Mouse (Mus musculus): Measurements from ENCODE around the gene Msh5.

The Msh5 gene

DNA sequence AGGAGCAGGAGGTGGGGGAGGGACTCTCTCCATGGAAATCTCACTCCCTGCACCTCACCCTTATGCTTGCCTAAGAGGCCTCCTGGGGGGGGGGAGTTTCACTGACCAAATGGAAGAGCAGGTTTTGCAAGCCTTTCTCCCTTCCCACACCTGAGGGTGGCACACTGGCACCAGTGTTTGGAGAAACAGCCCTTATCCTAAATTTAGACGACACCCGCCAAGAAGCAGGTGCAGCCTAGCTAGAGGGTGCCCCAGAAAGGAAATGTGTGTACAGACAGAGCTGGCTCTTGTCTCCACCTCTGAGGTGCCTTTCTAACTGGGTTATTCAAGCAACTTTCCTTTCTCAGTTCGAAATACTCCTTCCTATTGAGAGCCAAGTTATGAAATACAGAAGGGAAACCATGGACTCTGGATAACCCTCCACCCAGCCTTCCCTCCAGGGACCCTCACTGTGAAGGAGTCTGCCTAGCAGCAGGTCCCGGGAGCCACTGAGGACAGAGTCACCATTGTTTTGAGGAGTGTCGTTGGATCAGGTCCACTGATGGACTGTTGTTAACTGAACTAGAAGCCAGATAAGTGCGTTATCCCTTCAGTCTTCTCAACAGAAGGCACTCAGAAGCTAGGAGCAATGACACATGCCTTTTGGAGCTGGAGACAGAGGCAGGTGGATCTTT is 24.1 kb upstream of the Msh5 start:
- DNase-seq (ENCODE audit: low spot score): no peak

DNA sequence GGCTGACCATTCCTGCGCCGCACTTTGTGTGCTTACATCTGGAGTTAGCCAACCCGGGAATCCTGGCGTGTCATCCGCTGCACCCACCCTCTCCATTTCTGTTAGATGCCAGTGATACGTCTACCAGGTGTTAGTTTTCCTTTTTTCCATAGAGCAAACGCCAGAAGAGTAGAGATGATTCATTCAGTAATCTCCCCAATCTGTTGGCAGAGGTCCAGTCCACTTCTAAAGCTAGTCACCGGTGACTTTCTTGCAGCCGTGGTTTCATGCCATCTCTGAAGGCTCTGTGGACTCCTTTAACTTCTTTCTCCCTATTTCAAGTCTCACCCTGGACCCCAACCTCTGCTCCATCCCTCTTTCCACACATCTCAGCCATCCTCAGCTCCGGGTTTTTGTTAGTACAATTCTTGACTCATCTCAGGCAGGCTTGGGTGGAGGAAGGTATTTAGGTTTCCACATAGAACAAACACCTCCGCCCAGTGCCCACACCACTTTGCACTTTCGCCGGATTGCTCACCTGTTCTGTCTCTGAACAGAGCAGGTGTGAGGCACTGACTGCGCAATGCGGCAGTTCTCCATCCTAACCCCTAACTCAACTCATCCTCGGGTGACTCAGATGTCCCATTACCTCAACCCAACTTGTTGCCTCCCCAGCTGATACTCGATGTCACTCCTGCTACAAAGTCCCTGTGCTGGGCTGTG is 21.8 kb upstream of the Msh5 start:
- DNase-seq (ENCODE audit: low spot score): no peak

DNA sequence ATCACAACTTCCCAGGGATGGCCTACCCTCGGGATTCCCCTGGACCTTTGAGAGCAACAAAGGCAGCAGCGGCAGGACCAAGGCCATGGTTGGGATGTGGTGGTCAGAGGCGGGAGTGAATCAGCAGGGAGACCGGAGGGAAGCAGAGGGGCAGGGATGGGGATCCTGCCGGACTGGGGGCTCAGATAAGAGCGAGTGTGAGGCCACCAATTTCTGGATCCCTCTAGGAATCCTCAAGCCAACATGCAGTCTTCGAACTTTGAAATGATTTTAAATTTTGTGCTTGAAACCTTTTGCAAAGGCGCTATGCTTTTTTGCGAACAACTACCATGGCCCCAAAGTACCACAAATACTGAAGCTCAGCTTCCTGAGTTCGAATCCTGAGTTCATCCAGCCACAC is 19.5 kb upstream of the Msh5 start, which contains the start of gene Mpig6b:
Gene Mpig6b, minus strand, starts transcription at position 101 of the 400 bp plus-strand sequence.
- DNase-seq (ENCODE audit: low spot score): no peak

DNA sequence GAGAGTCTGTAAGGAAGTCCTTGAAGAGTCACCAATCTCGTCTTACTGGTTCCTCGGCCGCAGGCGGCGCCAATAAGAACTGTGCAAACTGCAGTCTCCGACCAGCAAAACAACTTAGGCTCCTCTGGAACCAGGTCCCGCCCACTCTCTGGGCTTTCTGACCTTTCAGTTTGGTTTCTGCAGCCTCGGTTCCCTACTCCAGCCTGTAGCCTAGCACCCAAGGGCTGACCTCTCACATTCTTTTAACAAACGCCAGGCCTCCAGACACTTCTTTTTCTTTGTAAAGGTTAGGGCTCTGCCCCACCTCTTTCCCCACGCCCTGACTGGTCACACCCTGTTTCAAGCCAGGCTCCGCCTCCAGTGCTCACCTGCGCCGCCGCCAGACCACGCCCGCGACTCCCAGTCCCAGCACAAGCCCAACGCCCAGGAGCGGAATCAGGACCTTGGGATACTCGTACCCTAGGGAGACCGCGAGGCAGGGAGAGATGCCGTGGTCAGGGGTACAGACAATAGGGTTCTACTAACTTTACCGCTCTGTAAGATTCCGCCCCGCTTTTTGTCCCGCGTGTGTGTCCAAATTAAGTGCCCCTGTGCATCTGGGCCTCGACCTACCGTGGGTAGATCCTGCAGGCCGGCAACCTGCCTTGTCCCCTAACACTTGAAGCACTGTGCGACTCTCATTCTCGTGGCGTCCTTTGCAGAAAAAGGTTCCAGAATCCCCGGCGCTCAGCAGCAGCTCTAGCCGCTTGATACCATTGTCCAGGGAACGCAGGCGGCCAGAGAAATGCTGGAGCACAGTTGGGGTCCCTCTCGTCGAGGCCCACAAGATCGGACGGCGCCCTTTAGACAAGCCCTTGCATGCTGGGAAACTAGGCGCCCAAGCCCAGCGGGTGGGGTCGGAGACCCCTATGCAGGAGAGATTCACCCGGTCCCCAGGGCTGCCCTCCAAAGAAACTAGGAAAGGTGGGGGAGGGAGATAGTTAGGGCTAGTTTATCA is 18.7 kb upstream of the Msh5 start, which contains the start of gene Ly6g6c:
Gene Ly6g6c, plus strand, starts transcription at position 438 of the 997 bp plus-strand sequence.
- DNase-seq (ENCODE audit: low spot score): peak; percentile 47

- DNase-seq (ENCODE audit: low spot score): no peak
Measured at GRCm38 (mm10) chr17:35064378-35064877, 17.9 kb upstream of the Msh5 start.

- DNase-seq (ENCODE audit: low spot score): no peak
Measured at GRCm38 (mm10) chr17:35063466-35063865, 16.9 kb upstream of the Msh5 start.

DNA sequence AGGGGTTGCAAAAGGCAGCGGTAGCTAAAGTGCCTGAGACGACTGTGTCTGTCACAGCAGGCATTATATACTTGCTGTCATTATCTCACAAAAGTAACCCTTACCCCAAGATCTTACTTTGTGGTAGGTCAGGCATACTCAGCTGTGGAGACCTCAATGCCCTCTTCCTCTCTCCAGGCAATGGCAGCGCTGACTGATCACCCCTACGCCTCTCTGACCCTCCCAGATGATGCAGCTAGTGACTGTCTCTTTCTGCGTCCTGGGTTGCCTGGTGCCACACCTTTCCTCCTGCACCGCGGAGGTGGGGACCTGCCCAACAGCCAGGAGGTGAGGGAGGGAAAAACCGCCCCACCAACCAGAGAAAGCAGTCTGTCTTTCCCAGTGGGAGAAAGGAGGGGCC is 14.8 kb upstream of the Msh5 start:
- no peak for DNase-seq (ENCODE audit: low spot score)

DNA sequence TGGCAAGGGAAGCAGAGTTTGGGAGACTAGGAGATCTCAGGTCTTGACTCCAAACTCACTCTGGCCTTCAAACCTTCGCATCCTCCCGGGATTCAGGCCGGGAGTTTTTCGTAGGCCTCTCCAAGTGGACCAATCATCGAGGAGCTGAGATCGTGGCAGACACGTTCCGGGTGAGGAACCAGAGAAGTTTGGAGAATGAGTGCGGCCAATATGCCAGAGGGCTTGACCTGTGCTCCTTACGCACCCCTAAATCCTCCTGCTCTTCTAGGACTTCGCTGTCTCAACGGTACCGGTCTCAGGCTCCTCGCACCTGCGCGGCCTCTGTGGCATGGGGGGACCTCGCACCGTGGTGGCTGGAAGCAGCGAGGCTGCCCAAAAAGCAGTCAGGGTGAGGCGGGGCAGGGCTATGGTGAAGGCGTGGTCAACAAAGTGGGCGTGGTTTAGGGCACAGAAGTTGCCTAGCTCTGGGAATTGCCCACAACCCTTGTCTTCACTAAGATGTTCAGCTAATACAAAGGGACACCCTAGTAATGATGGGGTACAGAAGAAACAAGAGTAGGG is 14.3 kb upstream of the Msh5 start:
- no peak for DNase-seq (ENCODE audit: low spot score)

GRCm38 (mm10) chr17:35060071-35060470 is 13.5 kb upstream of the Msh5 start:
- no peak for DNase-seq (ENCODE audit: low spot score)

- peak; percentile 78 for DNase-seq (ENCODE audit: low spot score)
Measured at GRCm38 (mm10) chr17:35058911-35059892, 12.7 kb upstream of the Msh5 start, which contains the start of gene Ddah2. Gene Ddah2 (plus strand): TSS chr17:35059035.

GRCm38 (mm10) chr17:35058316-35058715 is 11.8 kb upstream of the Msh5 start:
- no peak for DNase-seq (ENCODE audit: low spot score)

DNA sequence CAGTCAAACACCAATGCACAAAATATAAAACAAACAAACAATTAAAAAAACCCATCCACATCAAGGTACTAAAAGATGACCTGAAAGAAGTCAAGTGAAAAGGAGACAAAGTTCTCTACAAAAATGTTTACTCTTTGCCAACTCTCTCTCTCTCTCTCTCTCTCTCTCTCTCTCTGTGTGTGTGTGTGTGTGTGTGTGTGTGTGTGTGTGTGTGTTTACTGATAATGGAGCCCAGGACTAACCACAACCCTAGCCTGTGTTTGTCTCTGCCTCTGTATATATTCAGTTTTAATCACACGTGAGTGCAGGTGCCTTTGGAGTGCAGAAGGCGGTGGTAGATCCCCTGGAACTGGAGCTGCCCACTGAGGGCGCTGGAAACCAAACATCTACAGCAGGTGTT is 10.5 kb upstream of the Msh5 start:
- no peak for DNase-seq (ENCODE audit: low spot score)

DNA sequence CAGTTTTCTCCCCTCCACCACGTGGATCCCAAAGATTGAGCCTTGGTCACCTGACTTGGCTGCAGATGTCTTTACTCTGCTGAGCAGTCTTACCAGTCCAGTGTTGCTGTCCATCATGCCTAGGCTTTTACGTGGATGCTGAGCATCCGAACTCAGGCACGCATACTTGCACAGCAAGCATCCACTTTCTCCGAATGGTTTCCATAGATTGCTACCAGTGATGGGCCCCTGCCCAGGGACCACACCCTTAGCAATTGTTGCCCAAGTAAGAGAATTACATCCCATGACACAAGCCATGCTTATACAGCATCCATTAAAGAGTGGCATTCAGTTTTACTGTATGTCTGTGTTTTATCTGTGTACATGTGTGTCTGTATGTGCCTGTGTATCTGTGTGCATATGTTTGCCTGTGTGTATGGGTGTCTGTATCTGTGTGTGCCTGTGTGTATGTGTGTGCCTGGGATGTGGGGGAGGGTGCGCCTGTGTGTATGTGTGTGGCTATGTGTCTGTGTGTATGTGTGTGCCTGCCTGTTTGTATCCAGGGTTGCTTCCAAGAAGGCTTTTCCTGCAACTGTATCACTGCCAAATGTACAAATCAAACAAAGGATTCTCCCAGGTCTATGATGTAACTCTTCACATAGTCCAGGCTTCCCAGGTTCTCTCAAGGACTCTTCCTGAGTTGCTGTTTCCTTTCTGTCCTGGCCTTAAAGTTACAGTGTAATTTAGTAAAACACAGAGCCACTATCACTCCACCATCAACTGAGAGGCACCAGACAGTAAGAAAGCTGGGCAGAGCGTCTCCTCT is 9.3 kb upstream of the Msh5 start:
- no peak for DNase-seq (ENCODE audit: low spot score)

GRCm38 (mm10) chr17:35052271-35052798 is 5.8 kb upstream of the Msh5 start:
- DNase-seq (ENCODE audit: low spot score): no peak

- peak; percentile 61 for DNase-seq (ENCODE audit: low spot score)
Measured at GRCm38 (mm10) chr17:35051156-35052086, 4.9 kb upstream of the Msh5 start.

GRCm38 (mm10) chr17:35050126-35050750 is 3.7 kb upstream of the Msh5 start:
- peak; percentile 60 for DNase-seq (ENCODE audit: low spot score)

DNA sequence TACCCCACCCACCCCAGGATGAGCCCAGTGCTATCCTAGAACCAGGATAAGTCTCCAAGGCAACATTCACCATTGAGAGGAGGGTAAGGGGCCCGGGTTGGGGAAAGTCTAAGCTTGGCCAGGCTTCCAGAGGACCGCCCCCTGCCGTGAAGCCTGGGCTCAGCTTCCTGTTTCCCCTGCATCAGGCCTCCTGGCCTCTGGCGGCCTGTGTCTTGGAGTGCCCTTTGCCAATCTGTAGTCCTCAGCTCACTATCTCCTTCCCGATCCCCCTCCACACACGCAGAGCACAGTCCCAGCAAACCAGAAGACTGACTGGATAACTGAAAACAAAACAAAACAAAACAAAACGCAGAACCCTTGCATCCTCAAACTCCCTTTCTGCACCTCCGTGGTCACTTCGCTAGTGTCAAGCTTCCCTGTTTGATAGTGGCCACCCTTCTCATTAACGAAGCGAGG is 3.0 kb upstream of the Msh5 start, which contains the start of gene Clic1:
Gene Clic1, plus strand, starts transcription at position 406 of the 456 bp plus-strand sequence.
- no peak for DNase-seq (ENCODE audit: low spot score)
